Mouse (Mus musculus): ENCODE data around the gene Palld.

DNA sequence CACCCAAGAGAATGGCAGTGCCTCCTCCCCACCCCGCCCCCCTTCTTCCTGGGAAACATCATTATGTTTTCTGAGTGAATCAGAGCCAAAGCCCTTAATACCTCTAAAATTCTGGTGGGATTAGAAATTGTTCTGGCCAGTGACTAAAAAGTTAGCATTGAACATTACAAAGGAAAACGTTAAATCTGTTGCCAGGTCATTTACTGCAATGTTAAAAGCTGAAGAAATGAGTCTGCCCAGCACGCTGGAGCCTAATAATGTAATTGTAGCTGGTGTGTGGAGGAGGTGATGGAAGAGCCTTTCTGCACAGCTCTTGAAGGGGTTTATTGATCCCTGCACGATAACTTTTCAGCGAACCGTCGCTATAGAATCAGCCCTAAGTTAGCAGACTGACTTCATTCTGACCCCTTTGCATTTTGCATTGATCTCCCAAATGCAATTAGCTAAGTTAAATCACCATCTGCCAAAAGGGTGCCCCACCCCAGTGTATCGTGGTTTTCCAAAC is 165.7 kb downstream of the Palld start:
- TF ChIP-seq CTCF (IDR thresholded peaks at IDR 0.05; ENCODE audit: extremely low read depth, insufficient read depth, insufficient read length, insufficient replicate concordance) (no peak), POLR2A (IDR thresholded peaks at IDR 0.05; ENCODE audit: low read depth, low read length) (no peak)

All from spleen, adult 2 months (tissue).